In the genomic region with DNA sequence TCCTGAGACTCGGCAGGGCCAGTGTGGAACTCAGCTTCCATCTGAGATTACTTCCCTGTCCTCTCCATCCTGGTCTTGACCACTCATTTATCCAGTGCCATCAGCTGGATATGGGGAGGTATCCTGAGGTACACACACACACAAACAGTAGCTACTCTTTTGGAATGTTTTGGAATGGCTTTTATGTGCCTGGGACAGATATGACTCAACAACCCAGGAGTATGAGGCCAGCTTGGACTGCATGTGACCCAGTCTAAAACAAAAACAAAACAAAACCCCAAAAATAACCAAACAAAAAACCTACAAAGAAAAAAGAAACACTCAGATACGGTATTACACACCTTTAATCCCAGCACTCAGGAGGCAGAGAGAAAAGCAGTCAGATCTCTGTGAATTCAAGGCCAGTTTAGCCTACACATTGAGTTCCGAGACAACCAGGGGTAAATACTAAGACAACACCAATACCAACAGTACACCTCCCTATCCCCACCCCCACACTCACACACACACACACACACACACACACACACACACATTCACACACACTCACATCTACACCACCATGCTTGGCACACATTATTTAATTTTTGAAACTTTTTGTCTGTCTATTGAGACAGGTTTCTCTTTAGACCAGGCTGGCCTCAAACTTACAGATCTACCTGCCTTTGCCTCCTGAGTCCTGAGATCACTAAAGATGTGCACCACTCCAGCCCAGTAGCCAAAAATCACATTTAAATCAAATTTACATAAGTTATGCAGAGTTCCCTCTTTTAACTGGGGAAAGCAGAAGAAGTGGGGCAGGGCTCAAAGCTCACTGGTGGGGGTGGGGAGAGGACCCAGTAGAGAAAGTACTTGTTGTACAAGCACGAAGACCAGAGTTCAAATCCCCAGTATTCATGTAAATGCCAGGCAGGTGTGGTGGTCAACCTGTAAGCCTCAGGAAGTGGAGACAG, we compare ENCODE assay signal across 10 mouse cellular contexts. TPM values are rescaled to one million over a fixed set of nuclear protein-coding genes. Genes with fewer than 3 reads are reported as not detected.
A peak's percentile ranks its signal among the peaks of the same experiment; 100 is the strongest.
DNase-seq lines count a peak whose midpoint lies in the region; ATAC-seq and TF ChIP-seq lines count a peak whose summit lies in the region.
"Had no signal": no experiment of that assay in that cellular context is flagged by ENCODE, and none has a peak within 500 bp of the region (broad histone marks: within the 10 kb centered on the region; RNA-seq: fewer than 3 reads in every experiment).

No protein-coding gene starts in this region.

- H3K27ac ChIP-seq in heart, embryonic 13.5 days (replicated peaks) = 0 out of 2 replicates have a peak overlapping the region, but pooled peaks have one; percentile 50
- peak overlapping the region; percentile 46 for H3K27ac ChIP-seq in spleen, adult 2 months (ENCODE audit: insufficient read depth, low read length)
- peak overlapping the region; percentile 26; the same call in 1 of the 2 replicates for H3K27ac ChIP-seq in limb, embryonic 10.5 days
- H3K27ac ChIP-seq: hindbrain, embryonic 13.5 days had no signal

- ATAC-seq in heart, embryonic 13.5 days (ENCODE audit: extremely low read depth, insufficient number of reproducible peaks, low FRiP score, low TSS enrichment) = no peak
- ATAC-seq: midbrain, embryonic 16.5 days had no signal

- H3K36me3 ChIP-seq in heart, embryonic 13.5 days = no peaks in the 10 kb centered on the region
- no peaks in the 10 kb centered on the region for H3K36me3 ChIP-seq in spleen, adult 2 months (ENCODE audit: control insufficient read depth, insufficient read depth, low read length)
- H3K36me3 ChIP-seq in limb, embryonic 10.5 days = no peaks in the 10 kb centered on the region

- peaks cover 20% of the 10 kb centered on the region for H3K4me1 ChIP-seq in heart, embryonic 13.5 days
- H3K4me1 ChIP-seq in spleen, adult 2 months (ENCODE audit: control insufficient read depth, insufficient read depth, insufficient read length) = peaks cover 4% of the 10 kb centered on the region
- peaks cover 16% of the 10 kb centered on the region for H3K4me1 ChIP-seq in limb, embryonic 10.5 days

- no peaks in the 10 kb centered on the region for H3K27me3 ChIP-seq in heart, embryonic 13.5 days (replicated peaks)
- no peaks in the 10 kb centered on the region for H3K27me3 ChIP-seq in spleen, adult 2 months (ENCODE audit: control insufficient read depth, insufficient read depth, low read length)
- no peaks in the 10 kb centered on the region for H3K27me3 ChIP-seq in limb, embryonic 10.5 days (ENCODE audit: low read depth, poor library complexity, severe bottlenecking)
- H3K27me3 ChIP-seq: hindbrain, embryonic 13.5 days had no signal

- no peak for TF ChIP-seq CTCF in spleen, adult 2 months (IDR thresholded peaks at IDR 0.05; ENCODE audit: extremely low read depth, insufficient read depth, insufficient read length, insufficient replicate concordance)

- no peak for DNase-seq in heart, adult 18-20 months
- no peak for DNase-seq in spleen, adult 2 months (ENCODE audit: low read depth in 1 of 2, low spot score in 2 of 2)
- DNase-seq in spleen, postnatal 4 days (ENCODE audit: low spot score in 2 of 2) = no peak
- no peak for DNase-seq in limb, embryonic 10.5 days (ENCODE audit: low spot score)
- no peak for DNase-seq in gastrocnemius, adult 18-20 months (ENCODE audit: low spot score)
- DNase-seq in spleen, postnatal 10 days (ENCODE audit: low spot score in 2 of 2) = no peak
- DNase-seq in cerebellum, postnatal 14 days = no peak

- TF ChIP-seq POLR2A in spleen, adult 2 months (IDR thresholded peaks at IDR 0.05; ENCODE audit: low read depth, low read length) = no peak

- H3K4me3 ChIP-seq in heart, embryonic 13.5 days = no peak overlapping the region
- H3K4me3 ChIP-seq in spleen, adult 2 months (ENCODE audit: extremely low read depth, insufficient read depth, insufficient read length) = no peak overlapping the region
- H3K4me3 ChIP-seq in limb, embryonic 10.5 days = no peak overlapping the region
- H3K4me3 ChIP-seq: hindbrain, embryonic 13.5 days had no signal

- H3K4me2 ChIP-seq in heart, embryonic 13.5 days = peak overlapping the region; percentile 51

- peak overlapping the region; percentile 45; the same call in 1 of the 2 replicates for H3K9ac ChIP-seq in heart, embryonic 13.5 days
- H3K9ac ChIP-seq: hindbrain, embryonic 13.5 days had no signal

- WGBS in heart, embryonic 13.5 days = 60% methylated on average over 4 of the region's 4 CpGs
- WGBS in spleen, adult 2 months = 59% methylated on average over 4 of the region's 4 CpGs
- WGBS in limb, embryonic 10.5 days = 68% methylated on average over 4 of the region's 4 CpGs

- no peaks in the 10 kb centered on the region for H3K9me3 ChIP-seq in heart, embryonic 13.5 days
- H3K9me3 ChIP-seq in limb, embryonic 10.5 days (replicated peaks) = no peaks in the 10 kb centered on the region
- H3K9me3 ChIP-seq: hindbrain, embryonic 13.5 days had no signal

RNA-seq across cellular contexts. Expression of a gene that starts 13.8 kb away (rescaled TPM):
- polyA plus RNA-seq in heart, embryonic 13.5 days (2015; fragmentation: Nextera tagmentation; extraction: Ambion mirVana) = 25.5 and 25.9 TPM in 2 replicates
- 10 to 100 TPM; 29.6 to 31.5 TPM for total RNA-seq in heart, adult 18-20 months (2021)
- 11.7 and 13.1 TPM in 2 replicates for polyA plus RNA-seq in spleen, adult 2 months (2012; rRNA removed)
- polyA plus RNA-seq in limb, embryonic 10.5 days (2016; fragmentation: Nextera tagmentation; extraction: Ambion mirVana) = 42.4 and 43.7 TPM in 2 replicates
- total RNA-seq in gastrocnemius, adult 18-20 months (2021) = 10 to 100 TPM; 20.4 to 23.0 TPM

RNA-seq across cellular contexts. Expression of a gene that starts 15.7 kb away (rescaled TPM):
- polyA plus RNA-seq in heart, embryonic 13.5 days (2015; fragmentation: Nextera tagmentation; extraction: Ambion mirVana) = not detected in 2 replicates
- total RNA-seq in heart, adult 18-20 months (2021) = 10 to 100 TPM in 1 of 2 experiments, 1 to 10 TPM in 1; 9.9 to 15.3 TPM
- not detected in 2 replicates for polyA plus RNA-seq in spleen, adult 2 months (2012; rRNA removed)
- polyA plus RNA-seq in limb, embryonic 10.5 days (2016; fragmentation: Nextera tagmentation; extraction: Ambion mirVana) = not detected in 2 replicates
- 1 to 10 TPM; 7.1 to 9.7 TPM for total RNA-seq in gastrocnemius, adult 18-20 months (2021)
- polyA plus RNA-seq: hindbrain, embryonic 13.5 days had no signal

RNA-seq across cellular contexts. Expression of a gene that starts 35.0 kb away (rescaled TPM):
- polyA plus RNA-seq in heart, embryonic 13.5 days (2015; fragmentation: Nextera tagmentation; extraction: Ambion mirVana) = 74.9 and 83.4 TPM in 2 replicates
- total RNA-seq in heart, adult 18-20 months (2021) = 10 to 100 TPM; 89.9 to 95.5 TPM
- 101 and 146 TPM in 2 replicates for polyA plus RNA-seq in spleen, adult 2 months (2012; rRNA removed)
- polyA plus RNA-seq in limb, embryonic 10.5 days (2016; fragmentation: Nextera tagmentation; extraction: Ambion mirVana) = 113 TPM in 2 replicates
- 100 to 1,000 TPM; 141 to 165 TPM for total RNA-seq in gastrocnemius, adult 18-20 months (2021)

RNA-seq across cellular contexts. Expression of a gene that starts 44.1 kb away (rescaled TPM):
- 39.0 and 39.7 TPM in 2 replicates for polyA plus RNA-seq in heart, embryonic 13.5 days (2015; fragmentation: Nextera tagmentation; extraction: Ambion mirVana)
- total RNA-seq in heart, adult 18-20 months (2021) = 10 to 100 TPM; 17.0 to 17.4 TPM
- 10.4 and 17.7 TPM in 2 replicates for polyA plus RNA-seq in spleen, adult 2 months (2012; rRNA removed)
- polyA plus RNA-seq in limb, embryonic 10.5 days (2016; fragmentation: Nextera tagmentation; extraction: Ambion mirVana) = 70.0 and 75.5 TPM in 2 replicates
- total RNA-seq in gastrocnemius, adult 18-20 months (2021) = 10 to 100 TPM; 10.8 to 15.3 TPM

RNA-seq across cellular contexts. Expression of a gene that starts 46.5 kb away (rescaled TPM):
- polyA plus RNA-seq in heart, embryonic 13.5 days (2015; fragmentation: Nextera tagmentation; extraction: Ambion mirVana) = 1.2 and 1.3 TPM in 2 replicates
- total RNA-seq in heart, adult 18-20 months (2021) = 1 to 10 TPM; 4.3 to 5.2 TPM
- polyA plus RNA-seq in spleen, adult 2 months (2012; rRNA removed) = 2.9 and 3.4 TPM in 2 replicates
- 4.0 and 5.3 TPM in 2 replicates for polyA plus RNA-seq in limb, embryonic 10.5 days (2016; fragmentation: Nextera tagmentation; extraction: Ambion mirVana)
- 1 to 10 TPM in 1 of 2 experiments, under 1 TPM in 1; 0.43 to 1.2 TPM for total RNA-seq in gastrocnemius, adult 18-20 months (2021)
